Mouse (Mus musculus) adipocyte (in vitro differentiated cells): ENCODE data around the gene Ak5.

Experiments
- DNase-seq: peaks from one replicate; pipeline ENCODE4 v3.0.0-alpha.2; 2016; ENCODE audit warnings: low spot score

Gene Ak5

DNA sequence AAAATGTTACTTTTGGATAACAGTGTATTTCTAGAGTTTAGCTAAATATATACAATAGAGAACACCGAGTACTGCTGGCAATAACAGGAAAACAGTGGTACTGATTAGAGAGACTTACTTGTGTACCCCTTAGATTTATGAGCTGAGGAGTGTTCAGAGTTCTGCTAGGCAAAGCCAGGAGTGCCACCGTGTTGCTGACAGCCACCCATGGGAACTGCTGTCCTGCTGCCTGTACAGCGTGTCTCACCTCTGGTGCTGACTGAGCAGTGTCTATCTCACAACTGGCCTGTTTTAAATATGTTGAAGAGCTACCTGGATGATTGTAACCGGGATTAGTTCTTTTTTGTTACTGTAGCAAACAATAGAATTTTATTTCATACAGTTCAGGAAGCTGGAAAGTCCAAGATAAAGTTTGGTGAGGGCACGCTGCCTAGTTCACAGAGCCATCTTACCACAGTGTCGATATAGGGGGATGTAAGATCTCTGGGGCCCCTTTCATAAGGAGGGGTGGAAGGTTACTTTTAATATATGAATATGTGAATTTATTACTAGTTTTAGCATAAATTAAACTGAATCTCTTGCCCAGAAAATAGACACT, 103.5 kb downstream of the Ak5 start:
- DNase-seq: no peak

DNA sequence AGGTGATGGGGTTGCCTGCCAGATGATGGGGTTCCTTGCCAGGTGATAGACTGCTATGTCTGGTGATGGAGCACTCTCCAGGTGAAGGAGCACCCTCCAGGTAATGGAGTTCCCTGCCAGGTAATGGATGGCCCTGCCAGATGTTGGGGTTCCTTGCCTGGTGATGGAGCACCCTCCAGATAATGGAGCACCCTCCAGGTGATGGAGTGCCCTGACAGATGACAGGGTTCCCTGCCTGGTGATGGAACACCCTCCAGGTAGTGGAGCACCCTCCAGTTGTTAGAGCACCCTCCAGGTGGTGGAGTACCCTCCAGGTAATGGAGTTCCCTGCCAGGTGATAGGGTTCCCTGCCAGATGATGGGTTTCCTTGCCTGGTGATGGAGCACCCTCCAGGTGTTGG, 104.3 kb downstream of the Ak5 start:
- no peak for DNase-seq

DNA sequence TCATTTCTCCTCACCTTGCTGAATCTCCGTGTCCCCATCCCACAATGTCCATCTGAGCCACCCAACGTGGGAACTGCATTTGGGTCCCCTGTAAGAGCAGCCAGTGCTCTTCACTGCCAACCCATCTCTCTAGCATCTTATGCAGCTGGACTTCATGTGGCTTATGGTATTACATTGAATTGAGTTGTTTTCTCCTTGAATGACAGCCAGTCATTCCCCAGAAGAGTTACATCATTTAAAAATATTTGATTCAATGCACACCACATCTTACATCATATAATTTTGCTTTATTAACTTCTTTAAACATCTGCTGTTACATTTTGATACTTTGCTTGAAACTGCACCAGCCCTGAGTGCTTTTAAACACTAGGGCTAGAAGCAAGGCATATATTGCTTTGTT, 106.5 kb downstream of the Ak5 start:
- DNase-seq: no peak

DNA sequence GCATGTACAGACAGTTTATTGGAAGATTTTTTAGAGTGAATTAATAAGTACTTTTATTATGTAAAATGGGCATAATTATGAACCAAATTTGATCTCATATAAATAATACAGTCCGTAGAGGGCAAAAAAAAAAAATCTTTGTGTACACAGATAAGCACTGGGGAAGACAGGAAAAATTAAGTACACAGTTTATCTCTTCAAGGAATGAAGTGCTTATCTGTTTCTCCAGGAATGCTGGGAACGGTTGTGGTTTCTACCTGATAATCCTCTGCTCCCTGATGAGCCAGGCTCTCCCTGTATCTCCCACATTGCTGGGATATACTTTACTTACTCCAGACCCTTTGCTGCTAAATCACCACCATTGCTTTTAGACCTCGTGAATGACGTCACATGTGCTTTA, 108.9 kb downstream of the Ak5 start:
- DNase-seq: no peak

DNA sequence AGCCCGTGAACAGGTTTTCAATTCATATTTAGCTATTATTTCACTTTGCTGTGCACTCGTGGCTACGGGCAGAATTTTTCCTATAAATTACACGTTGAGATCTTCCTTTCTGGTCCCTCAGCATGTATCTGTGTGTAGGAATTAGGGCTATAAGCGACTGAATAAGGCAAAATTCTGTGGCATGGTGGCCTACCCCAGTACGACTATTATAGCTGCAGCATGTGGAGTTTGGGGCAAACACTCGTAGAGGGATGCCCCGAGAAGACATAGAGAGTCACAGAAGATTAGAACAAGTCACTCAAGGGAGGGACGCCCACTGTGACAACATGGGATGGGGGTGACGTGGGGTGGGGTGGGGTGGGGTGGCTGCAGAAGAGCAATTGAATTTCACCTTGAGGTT, 110.1 kb downstream of the Ak5 start:
- DNase-seq: no peak

DNA sequence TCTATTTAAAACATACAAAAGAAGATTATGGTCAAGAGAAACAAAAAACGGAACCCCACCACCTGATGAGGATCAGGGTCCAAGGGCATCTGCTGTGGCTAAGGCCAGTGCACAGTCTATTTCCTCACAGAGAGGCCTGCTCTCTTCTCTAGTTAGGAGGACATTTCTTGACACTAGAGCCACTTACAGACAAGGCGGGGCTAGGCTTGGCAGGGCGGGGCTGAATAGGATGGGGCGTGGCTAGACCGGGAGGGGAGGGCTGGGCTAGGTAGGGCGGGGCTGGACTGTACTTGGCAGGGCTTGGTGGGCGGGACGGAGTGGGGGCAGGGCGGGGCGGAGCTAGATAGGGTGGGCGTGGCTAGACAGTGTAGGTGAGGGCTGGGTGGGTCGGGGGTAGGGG, 110.5 kb downstream of the Ak5 start:
- DNase-seq: no peak

DNA sequence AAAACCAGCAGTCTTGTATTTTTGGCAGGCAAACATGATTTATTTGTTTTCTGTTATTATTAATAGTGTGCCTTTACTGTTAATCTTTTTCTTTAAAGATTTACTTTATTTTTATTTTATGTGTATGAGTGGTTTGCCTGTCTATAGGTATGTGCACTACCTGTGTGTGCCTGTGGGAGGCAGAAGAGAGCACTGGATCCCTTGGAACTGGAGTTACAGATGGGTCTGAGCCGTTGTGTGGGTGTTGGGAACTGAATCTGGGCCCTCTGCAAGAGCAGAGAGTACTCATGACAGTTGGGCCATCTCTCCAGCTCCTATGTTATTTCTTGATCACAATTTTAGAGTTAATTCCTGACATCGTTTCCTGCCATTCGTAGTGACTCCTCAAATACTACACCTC, 111.2 kb downstream of the Ak5 start:
- DNase-seq: no peak

DNA sequence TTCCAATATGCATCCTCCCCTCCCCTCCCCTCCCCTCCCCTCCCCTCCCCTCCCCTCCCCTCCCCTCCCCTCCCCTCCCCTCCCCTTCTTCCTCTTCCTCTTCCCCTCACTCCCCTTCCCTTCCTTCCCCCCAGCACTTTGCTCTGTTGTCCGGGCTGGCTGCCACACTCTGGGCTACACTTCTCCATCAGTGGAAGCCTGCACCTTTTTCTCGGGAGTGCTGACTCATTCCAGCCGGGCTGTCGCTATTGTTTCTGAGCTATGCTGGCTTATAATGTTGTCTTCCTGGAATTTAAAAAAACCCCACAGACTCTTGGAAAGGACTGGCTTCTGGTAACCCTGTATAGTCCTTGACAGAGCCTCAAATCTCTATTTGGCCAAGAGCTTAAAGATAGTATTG, 111.7 kb downstream of the Ak5 start:
- peak; percentile 54 for DNase-seq

DNA sequence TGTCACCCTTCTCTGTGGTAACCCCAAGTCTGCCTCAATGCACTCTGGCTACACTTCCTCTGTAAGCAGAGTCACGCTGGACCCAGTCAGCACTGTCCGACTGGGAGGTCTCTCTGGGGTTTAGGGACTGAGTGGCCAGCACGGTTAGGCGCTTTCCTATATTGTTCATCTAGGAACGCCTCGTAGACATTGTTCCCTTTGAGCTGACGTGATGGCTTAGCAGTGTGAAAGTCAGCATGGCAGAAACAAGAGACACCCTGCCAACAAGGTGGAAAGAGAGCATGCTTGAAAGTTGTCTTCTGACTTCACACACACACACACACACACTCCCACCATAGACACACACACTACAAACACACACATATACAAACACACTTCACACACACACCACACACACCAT, 112.9 kb downstream of the Ak5 start:
- no peak for DNase-seq

DNA sequence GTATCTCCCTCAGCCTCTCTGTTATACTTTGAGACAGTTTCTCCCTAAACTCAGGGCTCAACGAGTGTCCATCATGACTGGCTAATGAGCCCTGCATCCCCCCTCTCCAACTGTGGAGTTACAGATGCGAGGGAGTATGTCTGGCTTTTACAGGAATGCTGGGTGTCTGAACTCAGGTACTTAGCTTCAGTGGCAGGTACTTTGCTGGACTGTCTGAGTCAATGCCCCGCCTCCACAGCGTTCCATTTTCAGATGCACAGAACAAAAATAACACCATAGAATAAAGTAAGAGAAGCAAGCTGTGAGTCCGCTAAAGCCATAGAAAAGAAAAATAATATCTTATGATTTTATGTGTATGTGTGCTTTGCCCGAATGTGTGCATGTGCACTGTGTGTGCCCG, 113.8 kb downstream of the Ak5 start:
- no peak for DNase-seq

DNA sequence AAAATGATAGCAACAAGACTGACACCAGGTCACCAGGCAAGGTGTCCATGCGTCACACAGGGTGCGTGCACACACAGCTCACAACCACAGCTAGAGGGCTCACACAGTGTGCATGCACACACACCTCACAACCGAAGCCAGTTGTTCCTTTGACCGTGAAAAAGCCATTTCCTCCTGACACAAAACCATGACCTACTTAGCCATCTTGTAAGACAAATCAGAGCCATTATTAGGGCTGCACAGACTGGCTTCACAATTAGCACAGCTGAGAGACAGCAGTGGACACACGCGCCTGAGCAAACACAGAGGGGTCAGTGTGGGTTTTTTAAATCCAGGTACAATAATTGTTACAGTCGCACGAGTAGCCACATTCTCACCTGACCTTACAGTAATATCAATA, 115.5 kb downstream of the Ak5 start:
- no peak for DNase-seq

DNA sequence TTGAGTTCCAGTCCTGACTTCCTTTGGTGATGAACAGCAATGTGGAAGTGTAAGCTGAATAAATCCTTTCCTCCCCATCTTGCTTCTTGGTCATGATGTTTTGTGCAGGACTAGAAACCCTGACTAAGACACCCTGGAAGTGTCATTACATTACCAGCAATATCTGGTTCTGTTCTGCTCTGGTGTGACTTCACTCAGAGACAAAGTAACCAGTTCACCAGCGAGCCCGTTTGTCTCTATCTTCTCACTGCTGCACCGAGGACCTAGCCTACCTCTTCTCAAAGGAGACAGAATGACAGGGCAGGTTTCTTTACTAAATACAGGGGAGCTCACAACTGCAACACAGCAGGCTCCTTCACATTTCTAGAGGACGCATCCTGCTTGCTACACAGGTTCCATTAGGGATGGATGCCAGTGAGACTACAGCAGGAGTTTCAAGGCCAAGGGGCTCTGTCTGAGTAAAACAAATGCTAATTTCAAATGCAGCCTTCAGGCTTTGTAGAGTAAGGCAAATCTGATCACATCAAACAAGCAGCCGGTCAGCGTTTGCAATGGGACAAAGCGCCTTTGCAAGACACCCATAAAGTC, 117.5 kb downstream of the Ak5 start:
- no peak for DNase-seq

DNA sequence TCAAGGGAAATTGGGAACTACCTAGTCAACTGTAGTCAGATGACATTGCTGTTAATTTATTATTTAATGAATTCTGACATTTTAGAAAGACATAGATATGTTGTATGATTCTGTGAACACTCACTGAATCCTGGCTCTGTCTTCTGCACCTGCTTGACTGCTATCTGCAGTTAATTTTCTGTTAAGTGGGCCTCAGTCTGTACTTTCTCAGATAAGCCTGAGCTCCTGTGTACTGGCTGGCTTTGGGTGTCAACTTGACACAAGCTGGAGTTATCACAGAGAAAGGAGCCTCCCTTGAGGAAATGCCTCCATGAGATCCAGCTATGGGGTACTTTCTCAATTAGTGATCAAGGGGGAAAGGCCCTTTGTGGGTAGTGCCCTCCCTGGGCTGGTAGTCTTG, 118.1 kb downstream of the Ak5 start:
- DNase-seq: no peak

DNA sequence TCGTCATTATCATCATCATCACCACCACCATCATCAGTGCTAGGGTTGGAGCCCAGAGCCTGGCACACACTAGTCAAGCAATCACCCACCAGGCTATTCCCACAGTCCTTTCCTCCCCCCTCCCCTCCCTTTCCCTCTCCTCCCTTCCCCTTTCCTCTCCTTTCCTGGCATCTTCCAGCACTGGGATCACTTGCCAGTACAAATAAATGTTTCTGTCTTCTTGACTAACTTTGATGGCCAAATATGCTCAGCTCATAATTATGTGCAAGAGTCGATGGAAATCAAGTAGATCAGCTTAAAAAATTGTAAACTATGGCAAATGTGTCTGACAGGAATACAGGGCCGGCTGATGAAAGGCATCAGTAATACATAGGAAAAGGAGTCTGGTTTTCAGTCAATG, 123.2 kb downstream of the Ak5 start:
- DNase-seq: peak; percentile 92

DNA sequence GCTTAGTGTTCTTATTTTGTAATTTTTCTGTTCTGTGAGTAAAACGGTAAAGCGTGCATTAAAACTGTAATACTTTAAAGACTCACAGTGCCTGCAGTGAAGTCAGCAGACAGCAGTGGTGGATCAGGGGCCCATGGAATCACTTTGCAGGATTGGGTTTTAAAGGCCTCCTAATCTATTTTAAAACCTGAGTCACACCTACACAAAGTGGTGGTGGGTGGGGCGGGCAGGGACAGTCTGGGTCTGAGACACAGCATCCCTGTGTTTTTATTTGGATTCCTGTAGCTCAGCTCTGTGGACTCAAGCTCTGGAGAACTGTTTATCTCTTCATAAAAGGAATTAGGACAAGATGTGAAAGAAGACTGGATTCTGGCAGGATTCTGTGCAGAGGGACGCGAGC, 125.9 kb downstream of the Ak5 start:
- DNase-seq: no peak

DNA sequence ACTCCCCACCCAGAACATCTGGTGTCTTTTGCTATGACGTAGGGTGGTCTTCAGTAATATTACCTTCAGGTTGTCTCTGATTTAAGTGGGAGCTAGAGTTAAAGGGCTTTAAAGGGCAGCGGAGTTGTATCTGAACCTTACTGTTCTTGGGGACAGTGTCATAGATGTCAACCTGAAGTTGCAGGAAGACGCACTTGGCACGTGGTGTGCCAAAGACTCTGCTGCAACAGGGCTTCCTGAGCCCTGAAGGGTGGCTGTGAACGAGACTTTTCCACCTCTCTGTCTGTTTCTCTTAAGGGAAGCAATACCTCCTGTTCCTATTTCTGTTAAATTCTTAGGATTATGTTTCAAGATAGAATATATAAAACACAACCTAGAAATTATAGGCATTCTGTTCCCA, 137.8 kb downstream of the Ak5 start:
- DNase-seq: no peak

DNA sequence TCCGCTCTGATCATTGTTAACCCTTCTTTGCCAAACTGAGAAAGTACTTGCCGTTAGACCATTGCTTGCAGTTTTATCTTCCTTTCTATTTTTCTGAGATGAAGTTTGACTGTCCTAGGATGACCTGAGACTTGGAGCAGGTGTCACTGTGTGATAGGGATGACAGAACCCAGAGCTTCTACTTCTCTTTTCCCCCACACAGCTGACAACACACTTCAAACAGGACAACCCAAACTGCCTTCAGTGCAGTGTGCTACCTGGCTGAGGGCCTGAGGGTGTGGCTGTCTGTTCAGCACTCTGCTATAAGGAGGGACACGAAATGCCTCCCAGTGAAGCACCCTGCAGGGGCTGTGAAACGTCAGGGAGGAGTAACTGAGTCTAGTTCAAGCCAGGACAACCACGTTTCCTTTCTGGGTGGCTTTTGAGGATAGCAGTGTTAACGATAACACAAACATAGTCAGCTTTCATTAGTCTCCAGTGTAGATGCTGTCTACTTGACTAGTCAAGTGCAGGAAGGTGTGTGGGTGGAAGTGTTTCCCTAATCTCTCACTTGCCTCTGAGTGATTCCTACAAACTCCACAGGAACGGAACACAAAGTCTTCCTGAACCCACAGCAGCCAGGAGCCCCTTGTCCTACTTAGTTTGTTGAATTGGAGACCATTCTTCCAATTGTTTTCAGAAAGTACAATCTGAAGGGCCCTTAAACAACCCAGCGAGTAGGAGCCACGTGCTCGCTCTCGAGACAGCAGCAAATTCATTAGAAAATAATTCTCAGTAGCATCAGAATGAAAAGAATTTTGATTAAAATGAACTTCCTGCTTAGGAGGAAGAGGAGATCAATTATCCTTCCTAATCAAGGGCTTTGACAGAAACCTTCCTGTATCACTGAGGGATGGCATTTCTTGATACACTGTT, 138.8 kb downstream of the Ak5 start:
- DNase-seq: no peak

DNA sequence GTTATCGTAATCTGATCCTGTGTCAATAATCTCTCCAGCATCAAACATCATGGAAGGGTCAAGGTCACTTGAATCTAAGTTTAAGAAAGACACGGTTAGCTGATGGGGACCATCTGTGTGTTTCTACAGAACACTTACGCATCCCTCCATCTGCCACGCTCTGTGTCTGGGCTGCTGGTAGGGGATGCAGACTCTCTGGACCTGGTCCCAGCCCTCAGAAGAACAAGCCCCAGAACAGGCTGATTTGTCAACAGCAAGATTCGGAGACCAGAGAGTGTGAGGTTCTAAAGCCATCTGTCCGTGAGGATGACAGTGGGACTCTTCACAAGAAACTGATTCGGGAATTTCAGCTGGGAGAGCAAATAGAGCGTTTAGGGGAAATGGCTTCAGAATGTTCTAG, 141.4 kb downstream of the Ak5 start:
- DNase-seq: no peak

DNA sequence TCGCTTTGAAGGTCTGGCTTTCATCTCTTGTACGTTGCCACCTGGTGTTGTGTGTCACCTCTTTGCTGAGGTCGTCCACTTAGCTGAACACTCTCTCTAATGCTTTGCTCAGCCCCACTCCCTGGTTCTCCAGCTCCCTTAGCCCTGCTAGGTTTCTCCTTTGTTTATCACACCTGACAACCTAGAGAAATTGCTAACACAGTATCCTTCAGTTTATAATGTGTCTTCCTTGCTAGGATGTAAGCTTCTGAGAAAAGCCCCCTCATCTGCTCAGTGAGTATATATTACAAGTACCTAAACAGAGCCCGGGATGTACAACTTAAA, 144.9 kb downstream of the Ak5 start:
- DNase-seq: no peak

DNA sequence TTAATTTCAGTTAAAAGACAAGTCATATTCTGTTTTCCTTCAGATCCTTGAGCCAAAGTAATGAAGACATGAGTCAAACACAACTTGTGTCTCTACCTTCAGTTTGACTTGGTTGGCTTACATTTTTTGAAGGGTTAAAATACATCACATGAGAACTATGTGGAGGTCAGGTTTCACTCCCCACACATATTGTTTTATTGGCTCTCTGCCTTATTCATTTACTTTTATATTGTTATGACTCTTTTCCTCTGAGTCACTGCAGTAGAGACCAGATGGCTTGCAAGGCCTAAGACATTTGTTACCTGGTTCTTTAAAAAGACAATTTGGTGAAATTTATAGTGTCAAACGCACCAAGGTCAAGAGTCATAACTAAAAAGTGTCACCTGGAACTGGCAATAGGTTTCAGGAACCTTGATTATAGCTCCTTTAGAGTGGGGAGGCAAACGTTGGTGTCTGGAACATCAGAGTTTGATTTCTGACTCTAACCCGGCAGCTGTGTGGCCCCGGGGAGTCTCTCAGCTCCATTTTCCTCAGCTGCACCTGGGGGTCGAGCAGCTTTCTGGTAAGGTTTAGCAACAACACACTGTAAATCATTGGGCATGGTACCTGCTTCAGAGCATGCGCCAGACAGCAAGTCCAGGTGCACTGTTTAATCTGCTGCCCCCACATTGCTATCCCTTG, 145.4 kb downstream of the Ak5 start:
- no peak for DNase-seq

DNA sequence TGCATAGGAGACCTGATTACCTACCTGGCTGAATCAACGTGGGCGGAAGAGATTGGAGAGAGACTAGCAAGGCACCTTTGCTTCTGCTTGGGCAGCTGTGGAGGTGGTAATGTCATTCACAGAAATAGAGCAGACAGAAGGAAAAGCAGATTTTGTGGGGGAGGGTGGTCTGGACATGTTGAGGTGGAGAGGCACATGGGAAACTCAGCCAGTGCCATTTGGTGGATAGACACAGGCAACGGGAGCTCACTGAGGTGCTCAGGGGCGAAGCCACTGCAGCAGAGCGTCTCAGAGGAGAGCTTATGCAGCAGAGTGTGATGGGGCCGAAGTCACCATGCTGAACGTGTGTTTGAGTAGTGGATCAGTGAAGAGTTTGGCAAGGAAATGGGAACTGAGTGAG, 147.1 kb downstream of the Ak5 start:
- no peak for DNase-seq

DNA sequence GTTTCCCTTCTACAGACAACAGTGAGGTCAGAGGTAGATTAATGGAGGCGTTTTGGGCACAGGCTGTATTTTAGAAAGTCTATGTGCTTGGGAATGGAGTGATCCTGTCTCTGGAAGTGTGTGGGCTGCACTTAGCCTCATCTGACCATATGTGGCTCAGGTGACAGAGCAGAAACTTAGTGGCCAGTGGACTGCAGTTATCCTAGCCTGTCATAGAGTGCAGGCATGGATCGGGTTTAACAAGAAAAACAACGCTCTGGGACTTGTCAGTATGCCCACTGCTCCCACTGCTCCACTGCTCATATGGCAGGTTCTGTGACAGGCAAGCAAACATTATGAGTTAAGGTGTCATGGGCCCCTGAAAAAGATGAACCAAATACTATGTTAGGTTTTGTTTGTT, 148.1 kb downstream of the Ak5 start:
- no peak for DNase-seq

DNA sequence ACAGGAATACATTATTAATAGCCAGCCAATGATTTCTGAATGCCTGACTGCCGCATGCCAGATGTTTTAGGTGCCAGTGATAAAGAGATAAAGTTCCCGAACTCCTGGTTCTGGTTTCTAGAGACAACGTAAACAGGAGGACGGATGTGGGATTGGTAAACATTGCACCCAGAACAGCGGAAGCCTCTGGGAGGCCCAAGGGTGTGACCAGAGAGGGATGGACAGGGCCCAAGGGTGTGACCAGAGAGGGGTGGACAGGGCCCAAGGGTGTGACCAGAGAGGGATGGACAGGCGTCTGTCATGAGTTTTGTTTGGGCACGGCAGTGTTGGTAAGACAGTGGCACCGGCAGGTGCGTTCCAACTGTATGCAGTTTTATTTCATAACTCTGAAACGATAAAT, 148.6 kb downstream of the Ak5 start:
- DNase-seq: no peak
